Mouse (Mus musculus) ES-Bruce4 (cell line): ENCODE measurements around the gene Ctsc.

Experiments
- CTCF ChIP-seq: IDR thresholded peaks from one replicate; pipeline ENCODE4 v1.8.1; 2011; ENCODE audit warnings: low read depth, low read length
- EP300 ChIP-seq: IDR thresholded peaks from 2 replicates; pipeline ENCODE4 v1.6.1; 2011; ENCODE audit warnings: low read depth, low read length; ENCODE audit not compliant: insufficient read depth

DNA sequence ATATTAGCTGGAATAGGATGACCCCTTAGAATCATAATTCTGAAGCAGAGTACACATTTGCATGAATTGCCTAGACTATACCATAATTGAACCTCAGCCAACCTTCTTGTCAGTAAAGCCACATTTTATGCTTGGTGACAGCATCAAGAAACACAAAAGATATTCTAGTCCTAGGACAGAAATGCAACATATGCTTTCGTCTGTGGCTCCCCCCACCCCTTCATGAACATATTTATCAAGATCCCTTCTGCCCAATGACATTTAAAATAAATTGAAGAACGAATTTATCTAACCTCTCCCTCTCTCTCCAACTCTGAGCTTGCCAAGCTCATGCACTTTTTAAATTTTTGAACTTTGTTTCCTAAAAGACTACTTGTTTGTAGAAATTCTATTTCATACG, 38.5 kb downstream of the Ctsc start:
- TF ChIP-seq CTCF (no peak), EP300 (no peak)
